Mouse (Mus musculus): ENCODE data around the gene Pcdh15. TPM values are rescaled to one million over a fixed set of nuclear protein-coding genes. Genes with fewer than 3 reads are reported as not detected.

Gene Pcdh15
- polyA plus RNA-seq (2014; fragmentation: Nextera tagmentation; extraction: Ambion mirVana) = 0.49 and 0.70 TPM in 2 replicates

DNA sequence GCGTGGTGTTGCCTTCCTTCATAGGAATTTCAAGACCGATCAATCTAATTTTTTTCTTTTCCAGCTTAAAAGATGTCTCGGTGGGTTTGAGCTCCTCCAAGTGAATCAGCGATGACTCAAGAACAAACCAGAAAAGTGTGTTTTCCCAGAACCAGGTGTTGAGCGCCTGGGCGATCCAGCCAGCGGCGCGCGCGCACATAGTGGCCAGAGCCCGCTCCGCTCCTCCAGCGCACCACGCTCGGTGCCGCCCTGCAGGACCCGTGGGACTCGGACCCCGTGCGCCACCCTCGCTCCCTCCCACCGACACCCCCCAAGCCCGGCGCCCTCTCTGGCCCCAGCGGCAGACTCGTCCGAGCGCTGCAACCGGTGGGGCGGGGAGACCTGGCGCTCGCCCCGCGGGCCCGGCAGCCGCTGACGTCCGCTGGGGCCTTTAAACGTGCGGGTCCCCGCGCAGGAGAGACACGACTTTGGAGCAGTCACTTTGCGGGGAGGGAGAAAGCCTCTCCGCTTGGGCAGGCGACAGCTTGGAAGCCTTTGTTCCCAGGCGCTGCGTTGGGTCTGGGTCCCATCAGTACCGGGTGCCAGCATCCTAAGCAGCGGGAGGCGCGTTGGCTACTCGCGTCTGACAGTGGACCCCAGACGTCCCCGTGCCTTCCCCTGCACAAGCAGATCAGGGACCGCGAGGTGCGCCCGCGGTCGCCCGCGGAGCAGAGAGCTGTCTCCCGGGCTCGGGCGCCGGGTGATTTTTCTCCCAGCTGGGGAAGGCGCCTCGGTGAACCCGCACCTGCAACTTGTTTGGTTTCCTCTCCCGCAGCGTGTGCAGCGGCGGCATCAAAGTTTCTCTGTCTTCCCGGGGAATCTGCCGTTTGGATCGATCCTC lies at the start of gene Pcdh15:
Pcdh15 (plus strand) TSS at position 377 of the 880 bp plus-strand sequence.
- Histone ChIP-seq H3K9ac (ENCODE audit: low read length) (peak within 1 kb of the TSS; percentile 59), H3K27ac (replicated peaks in 1 of 2; ENCODE audit: control insufficient read depth in 1 of 2, insufficient read depth in 1 of 2, low read depth in 2 of 2, low read length in 2 of 2) (no peak within 1 kb of the TSS), H3K4me3 (ENCODE audit: control insufficient read depth in 1 of 2, insufficient read depth in 1 of 2, low read depth in 1 of 2, low read length in 2 of 2) (peak within 1 kb of the TSS; percentile 54 to 61), H3K4me2 (ENCODE audit: low read length) (peak within 1 kb of the TSS; percentile 96), H3K4me1 (ENCODE audit: control insufficient read depth in 2 of 2, insufficient read depth in 2 of 2, low read length in 2 of 2) (peaks cover 4 to 6% of the 10 kb centered on the region in 2 experiments; a peak in 2 of 4 replicates), H3K27me3 (ENCODE audit: control insufficient read depth, insufficient read depth, low read length) (peaks cover 61% of the 10 kb centered on the region), H3K36me3 (ENCODE audit: control insufficient read depth, insufficient read depth, low read length) (no peaks in the 10 kb centered on the region), H3K9me3 (ENCODE audit: control insufficient read depth, low read length) (peaks cover 4% of the 10 kb centered on the region; the same call in 1 of the 2 replicates)
- 2% methylated on average over 76 of the region's 79 CpGs for WGBS
- no peak for ATAC-seq (ENCODE audit: insufficient number of reproducible peaks, insufficient read depth, low FRiP score, low read depth)

DNA sequence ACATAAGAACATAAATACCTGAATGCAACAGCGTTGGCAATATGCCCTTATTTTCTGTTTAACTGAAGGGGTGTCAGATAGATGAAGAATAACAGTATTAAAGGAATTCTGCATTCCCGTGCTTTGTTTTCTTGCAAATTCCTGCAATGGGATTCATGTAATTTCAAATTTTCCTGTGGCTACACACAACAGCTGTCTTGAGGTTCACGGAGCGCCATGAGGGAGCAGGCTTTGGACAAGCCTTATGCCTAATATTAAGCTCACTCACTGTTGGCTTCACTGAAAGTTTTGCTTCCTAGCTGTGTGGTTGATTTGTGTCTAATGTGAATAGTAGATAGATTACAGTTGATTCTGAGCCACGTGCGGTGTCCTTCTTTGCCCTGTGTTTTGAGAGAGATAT lies 47.1 kb upstream of the Pcdh15 start:
- Histone ChIP-seq H3K4me1 (ENCODE audit: control insufficient read depth in 2 of 2, insufficient read depth in 2 of 2, low read length in 2 of 2) (no peaks in the 10 kb centered on the region), H3K9ac (ENCODE audit: low read length) (no peak overlapping the region), H3K4me2 (ENCODE audit: low read length) (no peak overlapping the region), H3K27ac (replicated peaks in 1 of 2; ENCODE audit: control insufficient read depth in 1 of 2, insufficient read depth in 1 of 2, low read depth in 2 of 2, low read length in 2 of 2) (no peak overlapping the region), H3K4me3 (ENCODE audit: control insufficient read depth in 1 of 2, insufficient read depth in 1 of 2, low read depth in 1 of 2, low read length in 2 of 2) (no peak overlapping the region), H3K9me3 (ENCODE audit: control insufficient read depth, low read length) (no peaks in the 10 kb centered on the region), H3K27me3 (ENCODE audit: control insufficient read depth, insufficient read depth, low read length) (no peaks in the 10 kb centered on the region), H3K36me3 (ENCODE audit: control insufficient read depth, insufficient read depth, low read length) (no peaks in the 10 kb centered on the region)
- WGBS = 83% methylated on average over 6 of the region's 6 CpGs
- no peak for ATAC-seq (ENCODE audit: insufficient number of reproducible peaks, insufficient read depth, low FRiP score, low read depth)

DNA sequence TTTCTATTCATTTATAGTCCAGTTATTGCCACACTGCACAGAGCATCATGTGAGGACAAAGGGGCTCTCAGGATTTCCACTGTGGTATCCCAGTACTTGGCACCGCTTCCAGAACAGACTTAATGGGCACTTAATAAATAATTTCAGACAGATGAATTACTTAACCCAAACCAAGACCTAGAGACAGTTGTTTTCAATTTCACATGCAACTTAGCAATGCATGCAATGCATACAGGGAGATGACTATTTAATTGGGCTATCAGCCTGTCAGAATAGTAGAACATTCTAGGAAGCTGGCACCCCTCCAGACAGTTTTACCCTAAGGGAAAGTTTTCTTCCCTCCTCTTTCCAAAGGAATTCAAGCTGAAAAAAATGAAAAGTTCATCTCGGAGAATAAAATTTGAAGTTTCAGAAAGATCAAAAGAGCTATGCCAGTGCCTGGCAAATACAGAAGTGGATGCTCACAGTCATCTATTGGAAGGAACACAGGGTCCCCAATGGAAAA lies 39.4 kb upstream of the Pcdh15 start:
- no peak for ATAC-seq (ENCODE audit: insufficient number of reproducible peaks, insufficient read depth, low FRiP score, low read depth)
- Histone ChIP-seq H3K4me1 (ENCODE audit: control insufficient read depth in 2 of 2, insufficient read depth in 2 of 2, low read length in 2 of 2) (no peaks in the 10 kb centered on the region), H3K27ac (replicated peaks in 1 of 2; ENCODE audit: control insufficient read depth in 1 of 2, insufficient read depth in 1 of 2, low read depth in 2 of 2, low read length in 2 of 2) (no peak overlapping the region), H3K9ac (ENCODE audit: low read length) (no peak overlapping the region), H3K4me3 (ENCODE audit: control insufficient read depth in 1 of 2, insufficient read depth in 1 of 2, low read depth in 1 of 2, low read length in 2 of 2) (no peak overlapping the region), H3K27me3 (ENCODE audit: control insufficient read depth, insufficient read depth, low read length) (no peaks in the 10 kb centered on the region), H3K9me3 (ENCODE audit: control insufficient read depth, low read length) (no peaks in the 10 kb centered on the region), H3K4me2 (ENCODE audit: low read length) (no peak overlapping the region), H3K36me3 (ENCODE audit: control insufficient read depth, insufficient read depth, low read length) (no peaks in the 10 kb centered on the region)
- WGBS = 83% methylated on average over 2 of the region's 2 CpGs

DNA sequence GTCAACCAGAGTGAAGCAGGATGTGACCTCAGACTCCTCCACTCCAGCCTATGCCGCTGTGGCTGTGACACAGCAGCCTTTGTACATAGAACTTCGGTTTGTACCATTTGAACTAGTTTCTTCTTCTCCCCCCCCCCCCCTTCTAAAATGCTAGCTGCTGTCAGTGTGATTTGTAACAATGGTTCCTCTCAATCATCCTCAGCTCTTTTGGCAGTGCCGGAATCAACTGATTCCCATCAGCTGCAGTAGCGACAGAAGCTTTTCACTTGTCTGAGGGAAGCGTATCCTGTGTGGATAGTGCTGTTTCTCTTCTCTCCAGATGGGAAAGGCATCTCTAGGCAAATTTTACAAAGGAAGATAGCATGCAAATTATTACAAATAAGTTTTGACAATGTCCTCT lies 12.4 kb upstream of the Pcdh15 start:
- H3K4me2 ChIP-seq (ENCODE audit: low read length) = no peak overlapping the region
- no peaks in the 10 kb centered on the region for H3K4me1 ChIP-seq (ENCODE audit: control insufficient read depth in 2 of 2, insufficient read depth in 2 of 2, low read length in 2 of 2)
- no peaks in the 10 kb centered on the region for H3K27me3 ChIP-seq (ENCODE audit: control insufficient read depth, insufficient read depth, low read length)
- WGBS = 67% methylated on average over 5 of the region's 5 CpGs
- no peaks in the 10 kb centered on the region for H3K9me3 ChIP-seq (ENCODE audit: control insufficient read depth, low read length)
- H3K36me3 ChIP-seq (ENCODE audit: control insufficient read depth, insufficient read depth, low read length) = no peaks in the 10 kb centered on the region
- no peak overlapping the region for H3K9ac ChIP-seq (ENCODE audit: low read length)
- no peak overlapping the region for H3K27ac ChIP-seq (replicated peaks in 1 of 2; ENCODE audit: control insufficient read depth in 1 of 2, insufficient read depth in 1 of 2, low read depth in 2 of 2, low read length in 2 of 2)
- no peak overlapping the region for H3K4me3 ChIP-seq (ENCODE audit: control insufficient read depth in 1 of 2, insufficient read depth in 1 of 2, low read depth in 1 of 2, low read length in 2 of 2)
- ATAC-seq (ENCODE audit: insufficient number of reproducible peaks, insufficient read depth, low FRiP score, low read depth) = no peak

DNA sequence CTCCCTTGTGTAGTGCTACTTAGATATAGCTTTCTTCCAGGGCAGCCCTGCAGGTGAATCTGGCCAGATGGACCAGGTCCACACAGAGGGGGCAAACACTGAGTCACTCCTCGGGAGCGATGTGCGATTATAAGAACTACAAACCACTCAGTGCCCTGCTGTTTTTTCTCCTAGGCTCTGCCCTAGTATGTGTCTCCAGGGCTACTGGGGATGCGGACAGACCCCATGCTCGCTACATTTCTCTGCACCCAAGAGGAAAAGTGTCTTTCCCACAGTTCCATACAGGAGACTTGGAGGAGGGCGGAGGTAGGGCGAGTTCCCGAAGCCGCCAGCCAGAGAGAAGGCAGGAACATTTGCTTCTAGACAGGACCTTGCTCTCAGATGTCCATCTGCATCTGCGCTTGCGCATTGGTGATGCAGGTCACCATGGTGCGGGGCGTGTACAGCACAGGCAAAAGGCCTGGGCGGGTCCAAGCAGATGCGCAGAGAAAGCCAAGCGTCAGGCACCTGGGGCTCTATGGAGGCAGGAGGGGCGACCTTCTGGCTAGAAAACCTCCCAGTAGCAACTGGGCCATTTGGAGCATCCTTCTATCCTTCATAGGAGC lies 2.5 kb upstream of the Pcdh15 start:
- Histone ChIP-seq H3K4me3 (ENCODE audit: control insufficient read depth in 1 of 2, insufficient read depth in 1 of 2, low read depth in 1 of 2, low read length in 2 of 2) (peak overlapping the region; percentile 17 to 24), H3K27ac (replicated peaks in 1 of 2; ENCODE audit: control insufficient read depth in 1 of 2, insufficient read depth in 1 of 2, low read depth in 2 of 2, low read length in 2 of 2) (no peak overlapping the region), H3K36me3 (ENCODE audit: control insufficient read depth, insufficient read depth, low read length) (no peaks in the 10 kb centered on the region), H3K27me3 (ENCODE audit: control insufficient read depth, insufficient read depth, low read length) (peaks cover 53% of the 10 kb centered on the region), H3K9me3 (ENCODE audit: control insufficient read depth, low read length) (peaks cover 4% of the 10 kb centered on the region; the same call in 1 of the 2 replicates), H3K4me2 (ENCODE audit: low read length) (peak overlapping the region; percentile 54), H3K9ac (ENCODE audit: low read length) (no peak overlapping the region), H3K4me1 (ENCODE audit: control insufficient read depth in 2 of 2, insufficient read depth in 2 of 2, low read length in 2 of 2) (peaks cover 4 to 6% of the 10 kb centered on the region in 2 experiments; a peak in 2 of 4 replicates)
- WGBS = under 1% methylated on average over 17 of the region's 17 CpGs
- ATAC-seq (ENCODE audit: insufficient number of reproducible peaks, insufficient read depth, low FRiP score, low read depth) = no peak

DNA sequence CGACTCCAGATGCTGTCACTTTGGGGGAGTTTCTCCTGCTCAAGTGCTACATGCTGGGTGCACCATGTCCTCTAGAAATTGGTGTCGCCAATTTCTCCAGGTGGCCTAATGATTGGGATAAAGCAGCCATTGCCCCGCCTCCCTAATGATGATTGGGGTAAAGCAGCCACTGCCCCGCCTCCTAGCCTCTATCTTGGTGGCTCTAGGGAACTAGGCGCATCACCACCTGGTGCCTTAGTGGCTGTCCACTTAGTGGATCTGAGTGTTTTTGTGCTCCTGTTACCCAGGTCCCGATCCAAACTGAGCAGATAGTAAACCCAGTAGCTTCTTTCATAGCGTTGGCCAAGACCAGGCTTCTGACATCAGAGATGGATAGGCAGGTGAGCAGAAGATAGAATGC lies 2.0 kb upstream of the Pcdh15 start:
- H3K27me3 ChIP-seq (ENCODE audit: control insufficient read depth, insufficient read depth, low read length) = peaks cover 58% of the 10 kb centered on the region
- no peak overlapping the region for H3K9ac ChIP-seq (ENCODE audit: low read length)
- ATAC-seq (ENCODE audit: insufficient number of reproducible peaks, insufficient read depth, low FRiP score, low read depth) = no peak
- peak overlapping the region; percentile 54 for H3K4me2 ChIP-seq (ENCODE audit: low read length)
- H3K4me1 ChIP-seq (ENCODE audit: control insufficient read depth in 2 of 2, insufficient read depth in 2 of 2, low read length in 2 of 2) = peaks cover 4 to 6% of the 10 kb centered on the region in 2 experiments; a peak in 2 of 4 replicates
- H3K9me3 ChIP-seq (ENCODE audit: control insufficient read depth, low read length) = peaks cover 4% of the 10 kb centered on the region; the same call in 1 of the 2 replicates
- H3K27ac ChIP-seq (replicated peaks in 1 of 2; ENCODE audit: control insufficient read depth in 1 of 2, insufficient read depth in 1 of 2, low read depth in 2 of 2, low read length in 2 of 2) = no peak overlapping the region
- 7% methylated on average over 7 of the region's 7 CpGs for WGBS
- peak overlapping the region in 1 of 2 experiments; percentile 17; a peak in 1 of 4 replicates for H3K4me3 ChIP-seq (ENCODE audit: control insufficient read depth in 1 of 2, insufficient read depth in 1 of 2, low read depth in 1 of 2, low read length in 2 of 2)
- H3K36me3 ChIP-seq (ENCODE audit: control insufficient read depth, insufficient read depth, low read length) = no peaks in the 10 kb centered on the region

DNA sequence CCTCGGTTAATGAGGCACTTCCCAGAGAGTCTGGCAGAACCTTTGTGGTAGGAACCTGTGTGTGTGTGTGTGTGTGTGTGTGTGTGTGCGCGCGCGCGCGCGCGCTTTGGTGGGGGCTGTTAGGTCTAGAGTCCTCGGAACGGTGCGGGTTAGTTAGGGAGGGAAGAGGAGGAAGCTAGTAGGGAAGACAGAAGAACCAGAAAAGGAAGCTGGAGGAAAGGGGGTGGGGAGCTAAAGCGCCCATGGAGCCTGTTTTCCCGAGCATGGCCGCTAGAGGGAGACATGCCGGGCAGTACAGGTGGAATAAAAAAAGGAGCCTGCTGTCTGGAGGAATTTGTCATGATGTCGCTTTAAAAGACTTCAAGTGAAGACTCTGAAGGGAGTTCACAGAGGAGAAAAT lies 1.2 kb upstream of the Pcdh15 start:
- peaks cover 4 to 6% of the 10 kb centered on the region in 2 experiments; a peak in 2 of 4 replicates for H3K4me1 ChIP-seq (ENCODE audit: control insufficient read depth in 2 of 2, insufficient read depth in 2 of 2, low read length in 2 of 2)
- peaks cover 61% of the 10 kb centered on the region for H3K27me3 ChIP-seq (ENCODE audit: control insufficient read depth, insufficient read depth, low read length)
- peak overlapping the region; percentile 37 for H3K4me2 ChIP-seq (ENCODE audit: low read length)
- WGBS = 2% methylated on average over 17 of the region's 17 CpGs
- peak overlapping the region in 1 of 2 experiments; percentile 11; a peak in 1 of 4 replicates for H3K4me3 ChIP-seq (ENCODE audit: control insufficient read depth in 1 of 2, insufficient read depth in 1 of 2, low read depth in 1 of 2, low read length in 2 of 2)
- ATAC-seq (ENCODE audit: insufficient number of reproducible peaks, insufficient read depth, low FRiP score, low read depth) = no peak
- no peak overlapping the region for H3K27ac ChIP-seq (replicated peaks in 1 of 2; ENCODE audit: control insufficient read depth in 1 of 2, insufficient read depth in 1 of 2, low read depth in 2 of 2, low read length in 2 of 2)
- peaks cover 4% of the 10 kb centered on the region; the same call in 1 of the 2 replicates for H3K9me3 ChIP-seq (ENCODE audit: control insufficient read depth, low read length)
- no peaks in the 10 kb centered on the region for H3K36me3 ChIP-seq (ENCODE audit: control insufficient read depth, insufficient read depth, low read length)
- no peak overlapping the region for H3K9ac ChIP-seq (ENCODE audit: low read length)
